Mouse (Mus musculus) MEL (cell line): ENCODE measurements around the gene Gm9112.
A peak's percentile ranks its signal among the peaks of the same experiment; 100 is the strongest.

ENCODE experiments used
- BHLHE40 ChIP-seq: IDR thresholded peaks from 2 replicates; pipeline ENCODE4 v1.6.1; 2012; ENCODE audit warnings: low read depth, mild to moderate bottlenecking, inconsistent platforms, low read length, improper control_type of control experiment, borderline replicate concordance
- CTCF ChIP-seq, 3 experiments: IDR thresholded peaks in 2 of 3; conservative IDR thresholded peaks in 1 of 3; 2 replicates each; pipeline ENCODE4 v1.5.1; 2011 to 2012; ENCODE audit warnings: low read length in 3 of 3, low read depth in 2 of 3, mild to moderate bottlenecking in 2 of 3, improper control_type of control experiment in 1 of 3, inconsistent platforms in 1 of 3, mixed read lengths in 1 of 3, moderate library complexity in 1 of 3; ENCODE audit not compliant: control insufficient read depth in 1 of 3, insufficient read depth in 1 of 3, poor library complexity in 1 of 3, severe bottlenecking in 1 of 3
- NELFE ChIP-seq: IDR thresholded peaks from 2 replicates; pipeline ENCODE4 v1.6.1; 2011; ENCODE audit warnings: low read depth, low read length, improper control_type of control experiment
- POLR2AphosphoS5 ChIP-seq: IDR thresholded peaks from 2 replicates; pipeline ENCODE4 v1.6.1; 2012; ENCODE audit warnings: low read depth, borderline replicate concordance, mild to moderate bottlenecking, inconsistent platforms, low read length, moderate library complexity, mixed read lengths

DNA sequence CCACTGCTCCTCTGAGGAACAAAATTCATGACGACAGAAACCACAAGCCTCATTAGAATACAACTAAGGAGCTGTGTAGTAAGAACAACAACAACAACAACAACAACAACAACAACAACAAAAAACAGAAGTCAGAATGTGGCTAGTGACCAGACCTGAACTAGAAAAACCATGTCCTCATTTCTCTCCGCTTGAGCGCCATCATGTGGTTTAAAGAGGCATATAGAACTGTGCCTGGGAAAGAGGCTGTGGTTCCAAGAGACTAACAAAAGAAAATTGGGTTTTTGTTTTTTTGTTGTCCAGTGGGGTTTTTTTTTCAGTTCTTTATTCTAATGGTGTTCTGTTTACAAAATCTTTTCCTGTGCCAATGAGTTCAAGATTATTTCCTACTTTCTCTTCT, 46.7 kb downstream of the Gm9112 start:
- TF ChIP-seq BHLHE40 (no peak), CTCF (IDR thresholded peaks at IDR 0.05 in 2 of 3, conservative IDR thresholded peaks at IDR 0.05 in 1 of 3; ENCODE audit: control insufficient read depth in 1 of 3, insufficient read depth in 1 of 3, low read depth in 2 of 3, low read length in 3 of 3, poor library complexity in 1 of 3, severe bottlenecking in 1 of 3) (peak in 2 of 3 experiments; percentile 28 to 67; a peak in 4 of 6 replicates), NELFE (no peak), POLR2AphosphoS5 (no peak)
